ENCODE assay signal across 27 mouse cellular contexts in the genomic region with DNA sequence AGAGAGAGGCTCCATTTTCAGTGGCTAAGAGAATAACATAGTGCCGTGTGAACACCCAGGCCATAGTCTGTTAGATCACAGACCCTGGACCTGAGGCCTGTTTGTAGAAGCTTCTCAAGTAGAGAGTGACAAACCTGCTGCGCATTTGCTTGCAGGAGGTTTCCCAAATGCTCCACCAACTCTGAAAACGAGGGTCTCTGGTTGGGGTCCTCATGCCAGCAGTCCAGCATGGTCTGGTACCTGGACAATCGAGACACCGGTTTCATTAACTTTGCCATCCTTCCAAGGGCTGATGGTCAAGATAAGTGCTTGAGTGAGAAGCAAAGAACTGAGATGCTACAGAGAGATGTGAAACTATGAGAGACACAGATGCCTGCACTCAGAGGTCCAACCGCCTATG. TPM values are rescaled to one million over a fixed set of nuclear protein-coding genes. Genes with fewer than 3 reads are reported as not detected.
DNase-seq lines count a peak whose midpoint lies in the region; ATAC-seq and TF ChIP-seq lines count a peak whose summit lies in the region.
"Had no signal": no experiment of that assay in that cellular context is flagged by ENCODE, and none has a peak within 500 bp of the region (broad histone marks: within the 10 kb centered on the region; RNA-seq: fewer than 3 reads in every experiment).

No protein-coding gene starts in this region.

- no peak overlapping the region for H3K4me2 ChIP-seq in lung, embryonic 16.5 days (ENCODE audit: low read depth, low read length)
- H3K4me2 ChIP-seq in lung, postnatal 0 days (replicated peaks; ENCODE audit: low read depth, low read length), result no peak overlapping the region
- H3K4me2 ChIP-seq: embryonic facial prominence, embryonic 13.5 days; embryonic facial prominence, embryonic 15.5 days; forebrain, embryonic 13.5 days; forebrain, embryonic 15.5 days had no signal

- H3K4me3 ChIP-seq in lung, embryonic 16.5 days (ENCODE audit: low read length), result no peak overlapping the region
- H3K4me3 ChIP-seq in lung, postnatal 0 days (ENCODE audit: low read depth, low read length), result no peak overlapping the region
- no peak overlapping the region for H3K4me3 ChIP-seq in brown adipose tissue, adult 24 weeks (ENCODE audit: insufficient read depth, low read depth, low read length)
- H3K4me3 ChIP-seq: embryonic facial prominence, embryonic 13.5 days; embryonic facial prominence, embryonic 15.5 days; erythroblast, embryonic 14.5 days; forebrain, embryonic 13.5 days; forebrain, embryonic 15.5 days had no signal

- no peak for TF ChIP-seq EP300 in lung, postnatal 0 days (IDR thresholded peaks at IDR 0.05)

- H3K27ac ChIP-seq in lung, embryonic 16.5 days (ENCODE audit: low read length), result peak overlapping the region; percentile 10; the same call in 1 of the 2 replicates
- no peak overlapping the region for H3K27ac ChIP-seq in lung, postnatal 0 days (ENCODE audit: low read length)
- peak overlapping the region; percentile 73; the same call in 1 of the 2 replicates for H3K27ac ChIP-seq in brown adipose tissue, adult 24 weeks (replicated peaks; ENCODE audit: low read depth, low read length)
- H3K27ac ChIP-seq: embryonic facial prominence, embryonic 13.5 days; embryonic facial prominence, embryonic 15.5 days; forebrain, embryonic 13.5 days; forebrain, embryonic 15.5 days had no signal

- ATAC-seq in lung, embryonic 16.5 days (ENCODE audit: low read depth), result no peak
- ATAC-seq in lung, postnatal 0 days, result no peak
- ATAC-seq: activated CD4-positive, CD25-positive, alpha-beta regulatory T cell, adult 4 months; CD4-positive, CD25-positive, alpha-beta regulatory T cell, adult 4 months; forebrain, embryonic 13.5 days; forebrain, embryonic 15.5 days; forebrain, postnatal 0 days; Patski had no signal

- no peak overlapping the region for H3K9ac ChIP-seq in lung, embryonic 16.5 days (ENCODE audit: low read length)
- H3K9ac ChIP-seq in lung, postnatal 0 days (replicated peaks; ENCODE audit: low read depth), result no peak overlapping the region
- H3K9ac ChIP-seq: embryonic facial prominence, embryonic 13.5 days; embryonic facial prominence, embryonic 15.5 days; forebrain, embryonic 13.5 days; forebrain, embryonic 15.5 days; forebrain, postnatal 0 days had no signal

- H3K9me3 ChIP-seq in lung, embryonic 16.5 days (ENCODE audit: control insufficient read depth, low read length), result no peaks in the 10 kb centered on the region
- H3K9me3 ChIP-seq in lung, postnatal 0 days (ENCODE audit: low read length), result no peaks in the 10 kb centered on the region
- H3K9me3 ChIP-seq: embryonic facial prominence, embryonic 13.5 days; embryonic facial prominence, embryonic 15.5 days; forebrain, embryonic 13.5 days; forebrain, embryonic 15.5 days; G1E had no signal

- H3K4me1 ChIP-seq in lung, embryonic 16.5 days (replicated peaks; ENCODE audit: control insufficient read depth, insufficient read depth, low read length), result peaks cover 9% of the 10 kb centered on the region; the same call in 1 of the 2 replicates
- peaks cover 7% of the 10 kb centered on the region; the same call in 1 of the 2 replicates for H3K4me1 ChIP-seq in lung, postnatal 0 days (ENCODE audit: insufficient read depth, low read depth, low read length)
- H3K4me1 ChIP-seq in brown adipose tissue, adult 24 weeks (ENCODE audit: control insufficient read depth, insufficient read depth, insufficient read length, low read length), result peaks cover 38% of the 10 kb centered on the region
- H3K4me1 ChIP-seq: forebrain, embryonic 15.5 days had no signal

- TF ChIP-seq CTCF in lung, postnatal 0 days (IDR thresholded peaks at IDR 0.05), result no peak

- no peaks in the 10 kb centered on the region for H3K27me3 ChIP-seq in lung, embryonic 16.5 days (ENCODE audit: control insufficient read depth, insufficient read depth, low read depth, low read length)
- H3K27me3 ChIP-seq in lung, postnatal 0 days (replicated peaks; ENCODE audit: insufficient read depth, low read length), result no peaks in the 10 kb centered on the region
- H3K27me3 ChIP-seq: CH12.LX; embryonic facial prominence, embryonic 13.5 days; embryonic facial prominence, embryonic 15.5 days; forebrain, embryonic 13.5 days; forebrain, embryonic 15.5 days; Patski had no signal

- 91% methylated on average over 6 of the region's 6 CpGs for WGBS in lung, embryonic 16.5 days
- 93% methylated on average over 6 of the region's 6 CpGs for WGBS in lung, postnatal 0 days

- no peaks in the 10 kb centered on the region; the same call in 1 of the 2 replicates for H3K36me3 ChIP-seq in lung, embryonic 16.5 days (ENCODE audit: control insufficient read depth, insufficient read depth, low read length)
- no peaks in the 10 kb centered on the region for H3K36me3 ChIP-seq in lung, postnatal 0 days (ENCODE audit: insufficient read depth, low read length)
- H3K36me3 ChIP-seq: embryonic facial prominence, embryonic 13.5 days; embryonic facial prominence, embryonic 15.5 days; forebrain, embryonic 15.5 days; G1E had no signal

- peak; percentile 66 for DNase-seq in heart, adult 11 months
- no peak for DNase-seq in heart, adult 9 months (ENCODE audit: low spot score in 2 of 2)
- DNase-seq in lung, postnatal 0 days (ENCODE audit: low spot score), result no peak
- DNase-seq: adrenal gland, adult 8-10 months; adrenal gland, postnatal 14 days; adrenal gland, postnatal 36 days; B cell, adult 2 months; cerebellum, adult 11 months; cerebellum, adult 18-20 months; cerebellum, adult 8-10 months; cerebellum, adult 9-11 months; cerebellum, postnatal 14 days; cerebellum, postnatal 36 days; embryo, embryonic 11 days; forebrain, postnatal 0 days had no signal

RNA-seq across cellular contexts. Expression of a gene that starts 35.0 kb away (rescaled TPM):
- 65.0 and 69.4 TPM in 2 replicates for polyA plus RNA-seq in lung, embryonic 16.5 days (2015; fragmentation: Nextera tagmentation; extraction: Ambion mirVana)
- 46.4 and 69.4 TPM in 2 replicates for polyA plus RNA-seq in lung, postnatal 0 days (2015; fragmentation: Nextera tagmentation; extraction: Ambion mirVana)
- polyA plus RNA-seq in brown adipose tissue, adult 24 weeks (2012; ENCODE audit: insufficient read depth, insufficient read length, missing spikeins), result 22.0 and 39.9 TPM in 2 replicates
- polyA plus RNA-seq: G1E, Patski had no signal
